ENCODE assay signal across 24 mouse cellular contexts in genomic region chr5:129387301-129387700, GRCm38 (mm10).
DNase-seq lines count a peak whose midpoint lies in the region; ATAC-seq and TF ChIP-seq lines count a peak whose summit lies in the region.
"Had no signal": no experiment of that assay in that cellular context is flagged by ENCODE, and none has a peak within 500 bp of the region (broad histone marks: within the 10 kb centered on the region; RNA-seq: fewer than 3 reads in every experiment).

No protein-coding gene starts in this region.

- H3K27ac ChIP-seq in forebrain, embryonic 11.5 days (ENCODE audit: low read depth, low read length) = no peak overlapping the region
- no peak overlapping the region for H3K27ac ChIP-seq in forebrain, embryonic 12.5 days
- peak overlapping the region; percentile 50 for H3K27ac ChIP-seq in forebrain, postnatal 0 days (ENCODE audit: low read depth, low read length)
- no peak overlapping the region for H3K27ac ChIP-seq in forebrain, embryonic 14.5 days (ENCODE audit: low read depth, low read length)
- H3K27ac ChIP-seq: embryonic facial prominence, embryonic 12.5 days; embryonic facial prominence, embryonic 15.5 days; heart, adult 2 months; heart, embryonic 10.5 days; heart, embryonic 13.5 days; hindbrain, embryonic 14.5 days; hindbrain, postnatal 0 days had no signal

- no peak overlapping the region for H3K4me2 ChIP-seq in forebrain, embryonic 11.5 days (ENCODE audit: low read depth, low read length, severe bottlenecking)
- no peak overlapping the region for H3K4me2 ChIP-seq in forebrain, embryonic 12.5 days
- no peak overlapping the region for H3K4me2 ChIP-seq in forebrain, postnatal 0 days (ENCODE audit: low read depth)
- no peak overlapping the region for H3K4me2 ChIP-seq in forebrain, embryonic 14.5 days (ENCODE audit: low read length)
- H3K4me2 ChIP-seq: embryonic facial prominence, embryonic 12.5 days; embryonic facial prominence, embryonic 15.5 days; heart, embryonic 13.5 days; hindbrain, embryonic 14.5 days had no signal

- no peak overlapping the region for H3K9ac ChIP-seq in forebrain, embryonic 11.5 days (ENCODE audit: low read length)
- H3K9ac ChIP-seq in forebrain, embryonic 12.5 days = no peak overlapping the region
- no peak overlapping the region for H3K9ac ChIP-seq in forebrain, postnatal 0 days
- no peak overlapping the region for H3K9ac ChIP-seq in forebrain, embryonic 14.5 days (ENCODE audit: low read length)
- H3K9ac ChIP-seq: embryonic facial prominence, embryonic 12.5 days; embryonic facial prominence, embryonic 15.5 days; heart, embryonic 13.5 days; hindbrain, embryonic 14.5 days had no signal

- no peaks in the 10 kb centered on the region for H3K9me3 ChIP-seq in forebrain, embryonic 11.5 days (ENCODE audit: control insufficient read depth, low read length)
- H3K9me3 ChIP-seq in forebrain, embryonic 12.5 days = no peaks in the 10 kb centered on the region
- H3K9me3 ChIP-seq in forebrain, postnatal 0 days (ENCODE audit: low read length) = no peaks in the 10 kb centered on the region
- no peaks in the 10 kb centered on the region for H3K9me3 ChIP-seq in forebrain, embryonic 14.5 days (replicated peaks; ENCODE audit: control insufficient read depth, low read length)
- H3K9me3 ChIP-seq: embryonic facial prominence, embryonic 12.5 days; embryonic facial prominence, embryonic 15.5 days; heart, embryonic 10.5 days; heart, embryonic 13.5 days had no signal

- H3K4me3 ChIP-seq in forebrain, embryonic 11.5 days (ENCODE audit: low read depth, low read length) = no peak overlapping the region
- no peak overlapping the region for H3K4me3 ChIP-seq in forebrain, embryonic 12.5 days (replicated peaks)
- H3K4me3 ChIP-seq in forebrain, postnatal 0 days (ENCODE audit: low read depth, low read length) = no peak overlapping the region
- H3K4me3 ChIP-seq in forebrain, embryonic 14.5 days (ENCODE audit: low read depth, low read length) = no peak overlapping the region
- H3K4me3 ChIP-seq: embryonic facial prominence, embryonic 12.5 days; embryonic facial prominence, embryonic 15.5 days; heart, adult 2 months; heart, embryonic 10.5 days; heart, embryonic 13.5 days had no signal

- ATAC-seq in forebrain, embryonic 11.5 days (replicated peaks; ENCODE audit: low FRiP score) = 0 out of 2 replicates have a peak, but pooled peaks have one; percentile 2
- ATAC-seq in forebrain, embryonic 12.5 days (ENCODE audit: low FRiP score) = no peak
- ATAC-seq in forebrain, postnatal 0 days = no peak
- no peak for ATAC-seq in forebrain, embryonic 14.5 days

- no peaks in the 10 kb centered on the region for H3K36me3 ChIP-seq in forebrain, embryonic 11.5 days (ENCODE audit: control insufficient read depth, insufficient read depth, low read length)
- H3K36me3 ChIP-seq in forebrain, embryonic 12.5 days (replicated peaks) = no peaks in the 10 kb centered on the region
- H3K36me3 ChIP-seq in forebrain, postnatal 0 days (ENCODE audit: insufficient read depth) = no peaks in the 10 kb centered on the region
- no peaks in the 10 kb centered on the region for H3K36me3 ChIP-seq in forebrain, embryonic 14.5 days (ENCODE audit: control insufficient read depth, insufficient read depth, low read length)
- H3K36me3 ChIP-seq: embryonic facial prominence, embryonic 12.5 days; embryonic facial prominence, embryonic 15.5 days; heart, embryonic 10.5 days; heart, embryonic 13.5 days had no signal

- WGBS in forebrain, embryonic 11.5 days = 59% methylated on average over 3 of the region's 3 CpGs
- WGBS in forebrain, embryonic 12.5 days = 76% methylated on average over 3 of the region's 3 CpGs
- WGBS in forebrain, postnatal 0 days = 72% methylated on average over 3 of the region's 3 CpGs
- WGBS in forebrain, embryonic 14.5 days = 70% methylated on average over 3 of the region's 3 CpGs

- no peaks in the 10 kb centered on the region for H3K27me3 ChIP-seq in forebrain, embryonic 11.5 days (ENCODE audit: control insufficient read depth, insufficient read depth, low read length)
- 0 out of 2 replicates have a peak, but pooled peaks cover 6% of the 10 kb centered on the region for H3K27me3 ChIP-seq in forebrain, embryonic 12.5 days
- H3K27me3 ChIP-seq in forebrain, postnatal 0 days (ENCODE audit: insufficient read depth, low read length) = no peaks in the 10 kb centered on the region
- H3K27me3 ChIP-seq in forebrain, embryonic 14.5 days (replicated peaks; ENCODE audit: control insufficient read depth, insufficient read depth, low read length) = no peaks in the 10 kb centered on the region; the same call in 1 of the 2 replicates

- H3K4me1 ChIP-seq in forebrain, embryonic 11.5 days (replicated peaks; ENCODE audit: control insufficient read depth, insufficient read depth, low read length) = no peaks in the 10 kb centered on the region
- H3K4me1 ChIP-seq in forebrain, embryonic 12.5 days = no peaks in the 10 kb centered on the region
- peaks cover 5% of the 10 kb centered on the region for H3K4me1 ChIP-seq in forebrain, postnatal 0 days (ENCODE audit: insufficient read depth)
- no peaks in the 10 kb centered on the region for H3K4me1 ChIP-seq in forebrain, embryonic 14.5 days (ENCODE audit: control insufficient read depth, insufficient read depth, low read length)
- H3K4me1 ChIP-seq: embryonic facial prominence, embryonic 12.5 days; embryonic facial prominence, embryonic 15.5 days had no signal

- no peak for TF ChIP-seq CTCF in forebrain, postnatal 0 days (IDR thresholded peaks at IDR 0.05; ENCODE audit: low read depth)

- no peak for DNase-seq in forebrain, embryonic 11.5 days (ENCODE audit: low spot score)
- DNase-seq in forebrain, postnatal 0 days = no peak
- DNase-seq in forebrain, embryonic 14.5 days (ENCODE audit: low spot score) = no peak
- peak; percentile 73 for DNase-seq in ES-CJ7 (ENCODE audit: low read depth, low spot score)
- peak; percentile 80 for DNase-seq in ZHBTc4 (ENCODE audit: low read depth, low spot score)
- no peak for DNase-seq in adrenal gland, adult (ENCODE audit: inconsistent age in 2 of 2, low spot score in 1 of 2)
- DNase-seq: adrenal gland, adult 2 months; adrenal gland, postnatal 14 days; cerebellum, adult 11 months; cerebellum, adult 2 months; cerebellum, adult 9-11 months; cerebellum, postnatal 25 days; gastrocnemius, postnatal 10 days; gastrocnemius, postnatal 36 days; heart, adult 2 months; heart, postnatal 14 days; heart, postnatal 4 days had no signal

Comparison
In these comparisons a context has a peak if more than half of its experiments do, and no peak if none do; other contexts are left out.
1. DNase-seq: peak in ES-CJ7 (single experiment) and ZHBTc4 (single experiment); none in forebrain, embryonic 11.5 days (single experiment), forebrain, postnatal 0 days (single experiment), forebrain, embryonic 14.5 days (single experiment) and adrenal gland, adult (0 of 2).